Mouse (Mus musculus) hindlimb bud, embryonic 11.5 days (tissue): ENCODE measurements around the gene Jtb.

ENCODE experiments used
- DNase-seq: peaks from one replicate; pipeline ENCODE4 v3.0.0-alpha.2; 2012; ENCODE audit warnings: low read depth, low spot score; ENCODE audit errors: extremely low spot score

The Jtb gene

DNA sequence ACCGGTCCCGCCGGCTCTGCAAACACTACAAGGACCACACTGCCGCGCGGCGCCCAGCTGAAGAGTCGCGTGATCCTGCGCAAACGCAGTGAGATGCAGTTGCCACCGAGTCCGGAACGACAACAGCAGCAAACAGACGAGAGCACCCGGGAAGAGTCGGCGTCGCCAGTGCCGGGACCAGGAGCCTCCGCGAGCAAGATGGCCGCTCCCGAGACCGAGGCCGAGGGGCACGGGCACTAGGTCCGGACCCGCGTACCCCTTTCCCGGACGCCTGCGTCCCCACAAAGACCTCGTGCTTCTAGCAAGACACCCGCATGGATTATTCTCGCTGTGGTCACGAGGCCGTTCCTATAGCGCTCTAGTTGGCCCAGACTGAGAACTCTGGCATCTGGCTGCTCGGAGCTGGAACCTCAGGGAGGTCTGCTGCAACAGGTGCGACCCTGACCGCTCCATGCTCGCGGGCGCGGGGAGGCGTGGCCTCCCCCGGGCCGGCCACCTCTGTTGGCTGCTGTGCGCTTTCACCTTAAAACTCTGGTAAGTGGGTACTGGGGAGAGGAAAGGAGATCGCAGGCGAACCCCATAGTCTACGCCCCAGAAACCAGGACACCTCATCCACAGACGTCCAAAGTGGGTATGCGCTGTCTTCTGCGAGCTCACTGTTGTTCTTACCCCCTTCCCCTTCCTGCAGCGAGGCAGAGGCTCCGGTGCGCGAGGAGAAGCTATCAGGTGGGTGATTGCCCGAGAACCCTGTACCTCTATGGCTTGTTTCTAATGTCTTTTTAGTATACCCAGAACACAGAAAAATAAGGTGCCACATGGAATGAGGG is at the start of gene Jtb:
Gene Jtb, plus strand, starts transcription at position 91 of the 827 bp plus-strand sequence.
- no peak for DNase-seq

DNA sequence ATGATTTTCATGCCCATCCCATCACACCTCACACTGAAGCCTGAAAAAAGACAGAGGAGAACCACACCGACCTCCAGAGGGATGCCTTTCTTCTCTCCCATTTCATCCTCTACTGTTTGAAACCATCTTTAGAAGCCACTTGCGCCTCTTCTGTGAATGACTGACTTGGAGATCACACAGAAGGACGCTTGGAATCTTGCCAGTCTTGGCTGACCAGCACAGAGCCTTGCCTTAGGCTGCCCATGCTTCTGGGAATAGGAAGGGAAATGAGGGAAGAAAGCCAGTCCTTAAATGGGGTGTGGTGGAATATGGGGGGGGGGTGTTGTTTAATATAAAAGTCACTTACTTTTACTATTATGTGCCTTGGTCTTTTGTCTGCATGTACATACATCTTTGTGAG is 47.8 kb upstream of the Jtb start:
- DNase-seq: no peak

DNA sequence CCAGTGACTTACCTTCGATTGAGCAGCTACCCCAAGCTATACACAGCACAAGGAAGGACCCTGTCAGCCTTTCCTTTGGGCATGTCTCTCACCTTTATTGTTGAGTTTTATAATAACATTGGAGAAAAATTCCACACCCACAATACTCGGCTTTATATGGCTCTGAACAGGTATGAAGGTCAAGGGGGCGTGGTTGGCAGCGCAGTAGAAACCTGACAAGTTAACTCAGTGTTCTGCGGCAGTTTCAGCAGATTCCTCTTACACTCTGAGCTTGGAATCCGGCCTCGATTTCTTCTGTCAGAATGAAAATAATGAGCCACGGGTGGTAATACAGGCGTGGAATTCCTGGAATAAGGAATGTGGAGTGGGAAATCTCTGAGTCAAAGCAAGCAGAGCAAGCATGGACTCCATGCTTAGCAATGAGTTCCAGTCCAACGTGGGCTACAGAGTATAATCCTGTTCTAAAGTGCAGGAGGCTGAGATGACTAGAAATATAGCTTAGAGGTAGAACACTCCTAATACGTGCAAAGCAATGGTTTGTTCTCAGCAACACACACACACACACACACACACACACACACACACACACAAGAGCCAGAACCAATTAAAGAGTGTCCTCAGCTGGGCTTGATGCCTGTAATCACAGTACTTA is 40.4 kb upstream of the Jtb start:
- DNase-seq: no peak

DNA sequence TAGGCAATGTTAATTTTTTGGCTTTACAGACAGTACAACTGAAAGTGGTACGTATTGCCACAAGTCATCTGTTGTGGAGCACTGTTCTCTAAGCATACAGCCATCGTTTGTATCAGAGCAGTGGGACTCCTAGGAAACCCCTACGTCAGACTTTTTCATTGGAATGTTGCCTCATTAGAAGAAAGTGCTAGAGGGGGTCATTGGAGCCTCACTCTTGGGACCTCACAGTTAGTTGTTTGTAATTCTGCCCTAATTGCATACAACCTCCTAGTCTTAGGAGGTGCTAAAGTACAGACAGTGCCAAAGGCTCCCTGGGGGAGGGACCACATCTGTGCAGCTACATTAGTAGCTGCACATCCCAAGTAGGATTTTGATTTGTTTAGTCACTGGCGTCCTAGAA is 36.6 kb upstream of the Jtb start:
- DNase-seq: no peak

DNA sequence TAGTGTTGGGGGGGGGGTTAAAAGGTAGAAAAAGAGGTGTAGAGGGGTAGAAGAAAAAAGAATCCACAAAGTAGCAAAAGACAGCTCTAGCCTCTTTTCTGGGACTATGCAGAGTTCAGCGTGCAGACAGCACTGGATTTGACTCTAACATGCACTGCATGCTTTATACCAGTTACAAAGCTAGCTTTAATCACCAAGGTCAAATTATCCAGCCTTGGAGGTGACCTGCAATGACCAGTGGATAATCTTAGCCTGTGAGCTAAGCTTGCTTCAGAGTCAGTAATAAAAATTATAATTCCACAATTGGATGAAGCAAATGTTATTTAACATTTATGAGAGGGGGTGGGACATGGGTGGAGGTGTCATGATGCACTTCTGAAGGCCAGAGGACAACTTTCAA is 35.8 kb upstream of the Jtb start:
- DNase-seq: no peak

DNA sequence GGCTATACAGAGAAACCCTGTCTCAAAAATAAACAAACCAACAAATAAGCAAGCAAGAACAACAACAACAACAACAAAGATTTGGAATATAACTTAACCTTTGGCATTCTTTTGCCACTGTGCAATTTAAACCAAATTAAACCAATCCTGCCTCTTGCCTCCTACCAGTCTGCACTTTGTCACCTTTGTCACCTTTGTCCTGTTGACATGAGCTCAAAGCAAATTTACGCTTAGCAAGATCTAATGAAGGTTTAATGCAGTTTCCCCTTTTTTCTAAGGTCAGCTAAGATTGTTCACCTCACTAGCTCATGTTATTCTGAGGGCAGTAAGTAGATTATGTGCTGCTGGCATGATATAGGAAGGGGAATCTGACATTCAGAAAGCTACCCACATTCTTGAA is 33.8 kb upstream of the Jtb start:
- no peak for DNase-seq

DNA sequence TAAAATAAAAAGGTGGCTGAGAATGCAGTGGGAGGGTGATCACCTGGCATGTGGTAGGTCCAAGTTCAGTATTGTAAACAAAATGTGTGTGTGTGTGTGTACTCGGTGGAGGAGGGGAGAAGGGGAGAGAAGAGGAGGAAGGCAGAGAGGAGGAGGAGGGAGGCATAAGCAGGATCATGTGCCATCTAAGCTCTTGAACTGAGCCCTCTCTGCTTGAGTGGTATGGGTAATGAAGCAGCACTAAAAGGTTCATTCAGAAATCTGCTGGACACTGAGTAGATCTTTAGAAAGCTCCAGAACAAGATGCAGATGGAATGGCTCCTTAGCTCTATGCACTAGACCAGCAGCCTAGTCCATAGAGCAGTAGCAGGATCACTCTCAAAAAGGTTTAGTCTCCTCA is 28.5 kb upstream of the Jtb start:
- no peak for DNase-seq

DNA sequence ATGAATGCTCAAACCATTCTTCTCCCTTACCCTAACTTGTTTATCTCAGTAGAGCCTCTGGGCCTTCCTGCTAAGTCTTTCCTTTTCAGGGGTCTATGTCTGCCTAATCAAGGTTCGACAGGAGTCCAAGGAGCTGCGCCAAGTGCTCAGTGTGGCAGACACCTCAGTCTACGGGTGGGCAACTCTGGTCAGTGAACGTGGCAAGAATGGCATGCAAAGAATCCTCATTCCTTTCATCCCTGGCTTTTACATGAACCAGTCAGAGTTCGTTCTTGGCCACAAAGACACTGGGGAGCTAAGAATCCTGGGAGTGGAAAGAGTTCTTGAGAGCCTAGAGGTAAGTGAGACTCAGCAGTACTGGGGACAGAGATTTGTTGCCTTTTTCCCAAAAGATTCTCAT is 27.8 kb upstream of the Jtb start:
- DNase-seq: no peak

DNA sequence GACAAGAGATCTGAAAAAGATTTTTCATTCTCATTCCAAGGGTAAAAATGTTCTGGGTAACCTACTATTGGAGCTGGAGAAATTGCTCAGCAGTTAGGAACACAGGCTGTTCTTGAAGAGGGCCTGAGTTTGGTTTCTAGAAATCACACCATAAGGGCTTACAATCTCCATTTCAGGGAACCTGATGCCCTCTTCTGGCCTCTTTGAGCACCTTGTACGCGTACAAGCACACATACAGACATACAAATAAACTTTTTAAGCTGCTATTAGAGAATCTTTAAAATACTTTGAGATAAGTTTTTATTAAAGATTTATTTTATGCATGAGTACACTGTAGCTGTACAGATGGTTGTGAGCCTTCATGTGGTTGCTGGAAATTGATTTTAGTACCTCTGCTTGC is 26.8 kb upstream of the Jtb start:
- DNase-seq: no peak

DNA sequence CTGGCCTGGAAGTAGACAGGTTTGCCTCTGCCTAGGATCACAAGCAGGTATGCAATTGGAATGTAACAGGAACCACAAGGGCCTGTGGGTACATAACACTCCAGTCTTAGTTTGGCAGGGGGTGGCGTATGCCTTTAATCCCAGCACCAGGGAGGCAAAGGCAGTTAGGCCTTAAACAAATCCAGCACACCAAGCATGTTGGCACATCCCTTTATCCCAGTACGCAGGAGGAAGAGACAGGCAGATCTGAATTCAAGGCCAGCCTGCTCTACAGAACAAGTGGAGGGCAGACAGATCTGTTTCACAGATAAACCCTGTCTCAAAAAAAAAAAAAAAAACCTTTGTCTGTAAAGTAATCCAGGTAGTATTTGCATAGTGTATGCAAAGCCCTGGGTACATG is 22.7 kb upstream of the Jtb start:
- no peak for DNase-seq

DNA sequence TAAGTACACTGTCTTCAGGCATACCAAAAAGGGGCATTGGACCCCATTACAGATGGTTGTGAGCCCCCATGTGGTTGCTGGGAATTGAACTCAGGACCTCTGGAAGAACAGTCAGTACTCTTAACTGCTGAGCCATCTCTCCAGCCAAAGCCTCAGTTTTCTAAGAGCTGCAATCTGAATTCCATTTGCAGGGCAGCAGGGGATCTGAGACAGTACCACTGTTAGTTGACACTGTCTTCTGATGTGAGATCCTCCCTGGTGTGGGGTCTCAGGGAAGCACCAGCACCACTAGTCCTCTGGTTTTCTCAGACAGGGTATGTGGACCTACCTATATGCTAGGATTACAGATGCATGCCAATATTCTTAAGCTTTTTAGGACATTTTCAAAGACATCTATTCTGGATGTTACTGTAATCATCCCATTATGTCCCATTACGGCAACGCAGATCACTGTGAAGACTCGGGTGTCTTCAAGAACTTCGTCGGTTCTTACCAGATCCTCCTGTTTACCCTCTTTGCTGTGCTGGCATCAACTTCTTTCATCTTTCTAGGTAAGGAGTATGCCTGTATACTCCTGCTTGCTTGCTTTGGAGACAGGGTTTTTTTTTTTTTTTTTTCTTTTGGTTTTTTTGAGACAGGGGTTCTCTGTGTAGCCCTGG is 21.4 kb upstream of the Jtb start:
- DNase-seq: no peak

DNA sequence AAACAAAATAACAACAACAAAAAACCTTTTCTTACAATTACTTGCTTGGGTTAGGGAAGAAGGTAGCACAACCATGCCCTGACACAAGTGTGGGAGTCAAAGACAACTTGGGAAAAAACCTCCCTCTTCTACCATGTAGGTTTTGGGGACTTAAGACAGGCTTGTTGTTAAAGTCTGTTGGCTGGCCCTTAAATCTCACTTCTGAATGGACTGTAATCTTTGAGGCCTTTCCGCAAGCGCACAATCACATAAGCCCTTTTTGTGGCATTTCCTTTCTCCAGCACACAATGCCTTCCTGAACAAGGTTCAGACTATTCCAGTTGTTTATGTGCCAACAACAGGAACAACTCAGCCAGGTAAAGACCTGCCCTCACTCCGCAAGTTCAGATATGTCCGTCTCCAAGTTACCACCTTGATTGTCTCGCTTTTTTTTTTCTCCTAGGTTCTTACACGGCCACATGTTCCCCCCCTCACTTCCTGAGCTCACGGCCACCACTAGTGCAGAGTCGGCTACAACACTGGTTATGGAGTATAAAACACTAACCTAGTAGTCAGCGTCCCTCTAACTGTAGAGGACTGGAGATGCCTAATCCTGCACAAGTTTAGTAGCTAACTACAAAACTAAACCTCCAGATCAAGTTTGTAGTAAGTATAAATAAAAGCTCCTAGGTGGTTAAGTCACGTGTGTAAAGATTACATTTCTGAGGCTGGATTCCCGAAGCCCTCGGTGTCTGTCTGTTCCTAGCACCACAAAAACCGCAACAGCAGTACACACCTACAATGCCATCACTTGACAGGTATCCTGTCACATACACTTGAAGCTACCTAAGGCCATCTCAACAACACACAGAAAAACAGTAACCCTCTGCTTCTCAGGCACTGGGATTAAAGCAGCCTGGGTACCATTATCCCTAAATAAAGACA is 19.7 kb upstream of the Jtb start:
- DNase-seq: no peak

DNA sequence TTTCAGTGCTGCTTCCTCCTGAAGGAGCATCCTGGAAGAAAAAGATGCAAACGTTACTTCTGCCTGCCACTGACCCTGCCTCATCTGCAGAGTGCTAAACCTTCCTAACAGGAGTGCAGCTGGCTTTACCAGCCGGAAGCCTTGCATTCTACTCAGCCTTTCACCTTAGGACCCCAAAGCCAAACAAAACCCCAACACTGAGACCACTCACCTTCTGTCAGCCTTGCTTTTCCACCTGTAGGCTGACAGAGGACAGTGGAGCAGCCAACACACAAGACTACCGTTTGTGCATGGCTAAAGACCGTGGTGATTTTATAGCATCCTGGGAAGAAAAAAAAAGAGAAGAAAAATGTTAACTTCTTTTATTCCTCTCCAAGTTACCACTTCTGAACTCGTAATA is 18.7 kb upstream of the Jtb start:
- DNase-seq: no peak

DNA sequence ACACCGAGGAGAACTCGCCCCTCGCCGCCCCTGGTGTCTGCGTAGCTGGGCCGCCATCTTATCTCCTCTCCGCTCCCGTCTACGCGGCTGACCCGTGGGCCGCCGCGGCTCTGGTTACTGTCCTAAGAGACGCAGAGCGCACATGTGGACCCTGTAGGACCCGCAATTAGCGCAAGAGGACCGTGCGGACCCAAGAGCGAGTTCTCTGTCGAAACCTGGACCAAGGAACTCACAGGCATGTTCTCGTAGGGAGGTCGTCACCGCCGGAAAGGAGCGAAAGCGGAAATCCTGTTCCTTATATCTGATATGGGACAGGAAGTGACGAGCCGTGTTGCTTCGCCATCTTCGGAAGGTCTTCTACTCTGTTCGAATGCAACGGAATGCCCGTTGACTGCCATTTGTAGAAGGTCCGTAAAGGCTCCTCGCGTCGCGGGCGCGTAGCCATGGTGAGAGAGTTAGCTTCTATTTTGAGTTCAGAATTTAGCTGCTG is 18.0 kb upstream of the Jtb start, which contains the start of the genes Rps27 and Rab13:
Gene Rps27, minus strand, starts transcription at position 275 of the 490 bp plus-strand sequence.
Gene Rab13, plus strand, starts transcription at position 319 of the 490 bp plus-strand sequence.
- DNase-seq: peak; percentile 96

DNA sequence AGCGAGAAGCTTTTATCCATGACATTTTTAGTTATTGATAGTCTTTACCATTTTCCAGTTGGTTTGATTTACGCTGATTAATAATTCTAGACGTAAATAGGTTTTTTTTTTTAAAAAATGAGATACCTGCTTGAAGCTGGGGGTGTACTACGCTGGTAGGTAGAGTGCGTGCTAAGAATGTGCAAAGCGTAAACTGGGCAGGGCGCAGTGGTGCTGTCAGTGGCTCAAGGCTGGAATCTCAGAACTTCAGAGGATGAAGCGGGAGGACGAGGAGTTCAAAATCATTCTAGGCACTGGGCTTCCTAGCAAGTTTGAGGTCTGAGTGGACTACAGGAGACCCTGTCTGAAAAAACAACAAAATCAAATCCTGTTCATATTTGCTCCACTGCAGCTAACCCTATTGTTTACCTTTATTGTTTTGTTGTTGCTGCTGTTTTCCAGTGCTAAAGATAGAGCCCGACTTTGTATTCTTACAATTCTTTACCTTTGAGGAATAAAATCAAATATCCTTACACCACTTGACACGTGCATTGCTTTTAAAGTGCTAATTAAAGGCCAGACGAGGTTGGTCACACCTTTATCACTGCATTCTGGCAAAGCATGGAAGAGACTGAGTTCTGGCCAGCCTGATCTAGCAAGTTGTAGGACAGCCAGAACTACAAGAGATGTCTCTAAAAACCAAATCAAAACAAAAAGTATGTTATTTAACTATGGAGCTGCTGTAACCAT is 17.3 kb upstream of the Jtb start:
- no peak for DNase-seq

DNA sequence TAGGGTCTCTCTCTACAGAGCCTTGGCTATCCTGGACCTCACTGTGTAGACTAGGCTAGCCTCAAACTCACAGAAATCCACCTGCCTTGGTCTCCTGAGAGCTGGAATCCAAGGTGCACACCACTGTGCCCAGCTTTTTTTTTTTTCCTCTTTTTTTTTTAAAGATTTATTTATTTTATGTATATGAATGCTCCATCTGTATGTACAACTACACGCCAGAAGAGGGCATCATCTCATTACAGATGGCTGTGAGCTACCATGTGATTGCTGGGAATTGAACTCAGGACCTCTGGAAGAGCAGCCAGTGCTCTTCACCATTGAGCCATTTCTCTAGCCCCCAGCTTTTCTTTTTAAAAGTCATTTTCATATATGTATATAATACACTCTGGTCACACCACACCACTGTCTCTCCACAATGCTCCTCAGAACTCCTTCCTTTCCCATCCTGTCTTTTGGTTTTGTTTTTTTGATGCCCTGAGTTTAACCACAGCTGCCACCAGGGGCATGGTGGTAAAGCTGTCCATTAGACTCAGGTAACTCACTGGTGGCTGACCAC is 15.5 kb upstream of the Jtb start:
- DNase-seq: no peak

DNA sequence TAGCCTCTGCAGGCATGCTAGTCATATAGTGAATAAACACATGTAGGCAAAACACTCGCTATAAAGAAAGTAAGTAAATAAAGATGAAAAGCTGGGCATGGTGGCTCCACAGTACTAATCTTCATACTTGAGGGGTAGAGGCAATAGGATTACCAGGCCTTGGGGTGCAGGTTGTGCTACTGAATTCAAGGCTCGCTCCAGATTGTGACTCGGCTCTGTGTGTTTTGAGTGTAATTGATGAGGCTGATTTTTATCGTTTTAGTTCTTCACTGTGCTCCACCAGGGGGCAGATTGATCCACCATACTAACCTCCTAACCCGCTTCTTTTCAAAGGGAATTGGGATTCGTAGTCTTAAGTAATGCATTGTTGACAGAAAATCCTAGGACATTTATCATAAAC is 11.3 kb upstream of the Jtb start:
- DNase-seq: no peak

DNA sequence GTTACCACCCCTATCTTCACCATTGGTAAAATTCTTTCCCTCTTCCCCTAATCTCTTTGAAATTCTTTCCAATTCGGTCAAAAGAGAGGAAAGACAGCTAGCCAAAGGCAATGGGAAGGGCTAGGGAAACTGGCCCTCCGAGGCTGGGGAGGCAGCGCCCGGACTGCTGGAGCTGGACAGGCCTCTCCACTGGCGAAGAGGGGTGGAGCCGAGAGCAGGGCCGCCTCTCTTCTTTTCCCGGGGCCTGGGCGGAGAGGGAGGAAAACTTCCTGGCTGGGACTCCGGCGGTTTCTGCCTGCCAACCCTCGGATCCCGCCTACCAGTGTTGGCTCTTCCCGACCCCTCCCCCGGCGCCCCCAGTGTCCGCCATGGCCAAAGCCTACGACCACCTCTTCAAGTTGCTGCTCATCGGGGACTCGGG is 10.9 kb upstream of the Jtb start:
- no peak for DNase-seq

DNA sequence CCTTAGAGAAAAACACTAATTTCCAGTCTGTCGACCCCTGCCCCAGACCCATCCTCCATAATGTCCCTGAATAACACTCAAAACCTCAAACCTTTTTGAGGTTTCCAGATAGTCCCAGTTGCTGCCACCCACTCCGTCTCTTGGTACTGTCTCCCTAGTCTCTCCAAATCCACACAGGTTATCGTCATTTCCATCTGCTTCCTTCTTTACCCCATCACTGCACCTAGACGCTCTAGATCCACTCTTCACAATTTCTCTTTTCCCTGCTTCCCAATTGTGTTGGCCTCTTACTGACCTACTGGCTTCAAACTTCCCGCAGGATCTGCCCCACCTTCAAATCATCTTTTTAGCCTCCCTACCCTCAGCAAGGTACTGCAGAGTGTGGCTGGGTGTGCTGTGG is 10.3 kb upstream of the Jtb start:
- no peak for DNase-seq

DNA sequence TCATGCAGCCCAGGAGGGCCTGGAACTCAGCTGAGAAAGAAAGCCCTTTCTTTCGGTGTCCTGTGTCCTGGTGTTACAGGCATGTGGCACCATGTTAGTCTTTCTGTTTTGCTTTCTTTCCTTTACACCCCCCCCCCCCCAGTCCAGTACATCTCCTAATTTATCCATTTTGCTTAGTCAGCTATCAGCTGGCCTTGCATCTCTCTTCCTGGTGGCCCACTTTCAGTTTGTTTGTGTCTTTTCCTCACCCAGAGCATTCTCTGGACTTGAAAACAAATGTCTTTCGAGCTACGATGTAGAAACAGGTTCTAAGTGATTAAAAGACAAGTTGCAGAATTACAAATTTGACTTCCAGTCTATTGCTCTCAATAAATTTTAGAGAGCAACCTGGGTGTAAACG is 8.9 kb upstream of the Jtb start:
- no peak for DNase-seq
